Mouse (Mus musculus) C2C12 (cell line): ENCODE measurements around the gene 1110002E22Rik. TPM values are rescaled to one million over a fixed set of nuclear protein-coding genes. Genes with fewer than 3 reads are reported as not detected.

Source experiments
- H3K27me3 ChIP-seq: one replicate; pipeline ENCODE4 v1.6.1; 2011; ENCODE audit not compliant: control insufficient read depth, insufficient read depth, insufficient read length
- H3K36me3 ChIP-seq: one replicate; pipeline ENCODE4 v1.6.1; 2011; ENCODE audit not compliant: control insufficient read depth, insufficient read depth
- H3K4me3 ChIP-seq: one replicate; pipeline ENCODE4 v1.5.1; 2011; ENCODE audit warnings: mild to moderate bottlenecking, control low read depth; ENCODE audit not compliant: poor library complexity, insufficient read depth, severe bottlenecking
- H3K79me2 ChIP-seq: one replicate; pipeline ENCODE4 v1.6.1; 2011; ENCODE audit not compliant: control insufficient read depth, insufficient read depth
- H3K79me3 ChIP-seq: one replicate; pipeline ENCODE4 v1.6.1; 2011; ENCODE audit warnings: low read depth, control low read depth
- H3ac ChIP-seq: one replicate; pipeline ENCODE3; 2011; ENCODE audit warnings: low read depth; ENCODE audit not compliant: control insufficient read depth, insufficient read length
- CEBPB ChIP-seq: IDR thresholded peaks from one replicate; pipeline ENCODE4 v1.6.1; 2011; ENCODE audit warnings: low read depth, mild to moderate bottlenecking, control low read depth, moderate library complexity
- CTCF ChIP-seq: IDR thresholded peaks from one replicate; pipeline ENCODE4 v1.5.1; 2011; ENCODE audit not compliant: control insufficient read depth, insufficient read depth, insufficient read length
- FOSL1 ChIP-seq: IDR thresholded peaks from one replicate; pipeline ENCODE4 v1.8.0; 2011; ENCODE audit warnings: mild to moderate bottlenecking, low read length; ENCODE audit not compliant: poor library complexity, insufficient read depth, severe bottlenecking
- MAX ChIP-seq: IDR thresholded peaks from one replicate; pipeline ENCODE4 v1.6.1; 2011; ENCODE audit warnings: mild to moderate bottlenecking, control low read depth
- MYOD1 ChIP-seq: IDR thresholded peaks from one replicate; pipeline ENCODE4 v1.6.1; 2011; ENCODE audit warnings: low read depth; ENCODE audit not compliant: control insufficient read depth, insufficient read length
- MYOG ChIP-seq: IDR thresholded peaks from one replicate; pipeline ENCODE4 v1.6.1; 2011; ENCODE audit not compliant: control insufficient read depth, insufficient read length; ENCODE audit errors: extremely low read depth
- USF1 ChIP-seq: IDR thresholded peaks from one replicate; pipeline ENCODE4 v1.6.1; 2011; ENCODE audit warnings: low read depth, mild to moderate bottlenecking, control low read depth, moderate library complexity
- polyA plus RNA-seq: library from polyadenylated mRNA; unstranded; fragments of >200 nt; fragmentation: generic; extraction: Trizol; gene quantifications from one replicate; pipeline ENCODE4 v1.2.1, GENCODE M21; 2012; ENCODE audit warnings: missing spikeins

The 1110002E22Rik gene
- polyA plus RNA-seq, 1 experiment = 6.5 TPM

GRCm38 (mm10) chr3:138077476-138078340 lies 12.9 kb downstream of the 1110002E22Rik start:
- Histone ChIP-seq H3ac (no peak overlapping the region), H3K36me3 (peaks cover 78% of the 10 kb centered on the region), H3K79me3 (peaks cover 29% of the 10 kb centered on the region), H3K79me2 (peaks cover 51% of the 10 kb centered on the region), H3K27me3 (no peaks in the 10 kb centered on the region), H3K4me3 (no peak overlapping the region)
- TF ChIP-seq USF1 (no peak), FOSL1 (no peak), MYOD1 (no peak), CEBPB (no peak), MAX (no peak)

GRCm38 (mm10) chr3:138078701-138079100 lies 13.8 kb downstream of the 1110002E22Rik start:
- TF ChIP-seq FOSL1 (no peak), USF1 (no peak), MYOD1 (no peak), CTCF (no peak), MYOG (no peak), CEBPB (no peak), MAX (no peak)
- H3K4me3 ChIP-seq = no peak overlapping the region
- peaks cover 41% of the 10 kb centered on the region for H3K79me2 ChIP-seq
- H3ac ChIP-seq = no peak overlapping the region
- peaks cover 79% of the 10 kb centered on the region for H3K36me3 ChIP-seq
- H3K79me3 ChIP-seq = peaks cover 19% of the 10 kb centered on the region
- no peaks in the 10 kb centered on the region for H3K27me3 ChIP-seq

- H3K79me2 ChIP-seq = no peaks in the 10 kb centered on the region
- no peaks in the 10 kb centered on the region for H3K79me3 ChIP-seq
- peaks cover 50% of the 10 kb centered on the region for H3K36me3 ChIP-seq
- no peak overlapping the region for H3K4me3 ChIP-seq
- TF ChIP-seq MYOD1 = no peak
- H3ac ChIP-seq = no peak overlapping the region
- H3K27me3 ChIP-seq = no peaks in the 10 kb centered on the region
These were observed 18.3 kb downstream of the 1110002E22Rik start for GRCm38 (mm10) chr3:138083073-138083637.

- Histone ChIP-seq H3K4me3 (no peak overlapping the region), H3ac (no peak overlapping the region), H3K79me2 (no peaks in the 10 kb centered on the region), H3K36me3 (peaks cover 43% of the 10 kb centered on the region), H3K27me3 (no peaks in the 10 kb centered on the region), H3K79me3 (no peaks in the 10 kb centered on the region)
- TF ChIP-seq MAX (no peak), CTCF (no peak), FOSL1 (no peak), MYOG (no peak), MYOD1 (no peak), CEBPB (no peak), USF1 (no peak)
These were observed 19.0 kb downstream of the 1110002E22Rik start for GRCm38 (mm10) chr3:138083896-138084295.

- H3K27me3 ChIP-seq = no peaks in the 10 kb centered on the region
- H3K79me3 ChIP-seq = no peaks in the 10 kb centered on the region
- H3K79me2 ChIP-seq = no peaks in the 10 kb centered on the region
- H3ac ChIP-seq = no peak overlapping the region
- no peak overlapping the region for H3K4me3 ChIP-seq
- H3K36me3 ChIP-seq = no peaks in the 10 kb centered on the region
- no peak for TF ChIP-seq CEBPB
- no peak for TF ChIP-seq MYOD1
- TF ChIP-seq MAX = no peak
- TF ChIP-seq MYOG = no peak
- TF ChIP-seq CTCF = no peak
- no peak for TF ChIP-seq FOSL1
- TF ChIP-seq USF1 = no peak
These were observed 30.4 kb downstream of the 1110002E22Rik start for GRCm38 (mm10) chr3:138095301-138095700.

- no peaks in the 10 kb centered on the region for H3K79me2 ChIP-seq
- TF ChIP-seq USF1 (no peak), FOSL1 (no peak)
- no peak overlapping the region for H3K4me3 ChIP-seq
- H3K79me3 ChIP-seq = no peaks in the 10 kb centered on the region
- no peak overlapping the region for H3ac ChIP-seq
- no peaks in the 10 kb centered on the region for H3K36me3 ChIP-seq
- H3K27me3 ChIP-seq = no peaks in the 10 kb centered on the region
These were observed 30.9 kb downstream of the 1110002E22Rik start for GRCm38 (mm10) chr3:138095718-138096117.
